Mouse (Mus musculus): ENCODE measurements around the gene Aoah.

The Aoah gene

GRCm38 (mm10) chr13:21082686-21083085, 288.8 kb downstream of the Aoah start:
- no peak for DNase-seq

All from retina, postnatal 1 day (tissue).